Comparison of ENCODE assay signal across 16 mouse cellular contexts in the genomic region with DNA sequence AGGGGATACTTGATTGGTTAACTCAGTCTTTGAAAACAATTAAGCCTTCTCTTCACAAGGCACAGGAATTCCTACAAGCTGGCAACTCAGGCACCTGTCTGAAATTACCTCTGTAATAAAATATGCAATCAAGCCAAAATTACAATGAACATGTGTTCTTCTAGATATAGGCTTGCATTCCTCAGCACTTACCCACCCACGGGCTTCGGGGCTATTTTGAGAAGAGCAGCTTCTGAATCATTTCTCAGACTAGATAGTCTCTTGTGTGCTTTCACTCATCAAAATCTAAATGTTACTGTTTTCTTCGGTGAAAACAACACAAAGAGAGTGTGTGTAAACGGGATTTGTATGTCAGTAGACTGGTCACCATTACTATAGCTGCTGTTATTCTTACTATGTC.
A peak's percentile ranks its signal among the peaks of the same experiment; 100 is the strongest.
DNase-seq lines count a peak whose midpoint lies in the region; ATAC-seq and TF ChIP-seq lines count a peak whose summit lies in the region.
"Had no signal": no experiment of that assay in that cellular context is flagged by ENCODE, and none has a peak within 500 bp of the region (broad histone marks: within the 10 kb centered on the region; RNA-seq: fewer than 3 reads in every experiment).

No protein-coding gene starts in this region.

- 55% methylated on average over 4 of the region's 4 CpGs for WGBS in liver, embryonic 12.5 days (ENCODE audit: insufficient replicate concordance)
- WGBS in midbrain, embryonic 13.5 days: 88% methylated on average over 4 of the region's 4 CpGs

- no peak overlapping the region for H3K4me3 ChIP-seq in cortical plate, adult 2 months (ENCODE audit: insufficient read depth, low read length)
- H3K4me3 ChIP-seq in left cerebral cortex, adult 2 months: no peak overlapping the region
- H3K4me3 ChIP-seq in liver, embryonic 12.5 days: no peak overlapping the region
- H3K4me3 ChIP-seq in midbrain, embryonic 13.5 days (replicated peaks): no peak overlapping the region
- H3K4me3 ChIP-seq: embryonic facial prominence, embryonic 13.5 days; heart, embryonic 12.5 days; kidney, embryonic 15.5 days; limb, embryonic 12.5 days; midbrain, embryonic 15.5 days had no signal

- TF ChIP-seq CTCF in cortical plate, adult 2 months (IDR thresholded peaks at IDR 0.05; ENCODE audit: extremely low read depth, insufficient read depth, low read length): no peak
- TF ChIP-seq CTCF in left cerebral cortex, adult 2 months (IDR thresholded peaks at IDR 0.05): no peak

- peak overlapping the region; percentile 92; the same call in 1 of the 2 replicates for H3K27ac ChIP-seq in cortical plate, adult 2 months (ENCODE audit: insufficient read depth, low read length)
- peak overlapping the region; percentile 61; the same call in 1 of the 2 replicates for H3K27ac ChIP-seq in left cerebral cortex, adult 2 months
- no peak overlapping the region for H3K27ac ChIP-seq in liver, embryonic 12.5 days
- no peak overlapping the region for H3K27ac ChIP-seq in midbrain, embryonic 13.5 days
- H3K27ac ChIP-seq: embryonic facial prominence, embryonic 13.5 days; kidney, embryonic 15.5 days; limb, embryonic 12.5 days; liver, embryonic 14.5 days; midbrain, embryonic 15.5 days had no signal

- TF ChIP-seq POLR2A in cortical plate, adult 2 months (IDR thresholded peaks at IDR 0.05; ENCODE audit: extremely low read depth, insufficient read depth, low read length): no peak

- H3K9me3 ChIP-seq in liver, embryonic 12.5 days (replicated peaks): no peaks in the 10 kb centered on the region
- H3K9me3 ChIP-seq in midbrain, embryonic 13.5 days: no peaks in the 10 kb centered on the region
- H3K9me3 ChIP-seq: embryonic facial prominence, embryonic 13.5 days; heart, embryonic 12.5 days; kidney, embryonic 15.5 days; limb, embryonic 12.5 days; midbrain, embryonic 15.5 days had no signal

- no peaks in the 10 kb centered on the region for H3K36me3 ChIP-seq in liver, embryonic 12.5 days
- no peaks in the 10 kb centered on the region for H3K36me3 ChIP-seq in midbrain, embryonic 13.5 days
- H3K36me3 ChIP-seq: embryonic facial prominence, embryonic 13.5 days; heart, embryonic 12.5 days; kidney, embryonic 15.5 days; limb, embryonic 12.5 days; midbrain, embryonic 15.5 days had no signal

- no peak overlapping the region for H3K9ac ChIP-seq in liver, embryonic 12.5 days
- no peak overlapping the region for H3K9ac ChIP-seq in midbrain, embryonic 13.5 days (replicated peaks)
- H3K9ac ChIP-seq: embryonic facial prominence, embryonic 13.5 days; heart, embryonic 12.5 days; kidney, embryonic 15.5 days; limb, embryonic 12.5 days; liver, embryonic 14.5 days; midbrain, embryonic 15.5 days had no signal

- H3K4me2 ChIP-seq in liver, embryonic 12.5 days: no peak overlapping the region
- H3K4me2 ChIP-seq in midbrain, embryonic 13.5 days (replicated peaks): no peak overlapping the region
- H3K4me2 ChIP-seq: embryonic facial prominence, embryonic 13.5 days; heart, embryonic 12.5 days; kidney, embryonic 15.5 days; limb, embryonic 12.5 days; midbrain, embryonic 15.5 days had no signal

- no peaks in the 10 kb centered on the region for H3K27me3 ChIP-seq in liver, embryonic 12.5 days (replicated peaks)
- H3K27me3 ChIP-seq in midbrain, embryonic 13.5 days: no peaks in the 10 kb centered on the region
- H3K27me3 ChIP-seq: embryonic facial prominence, embryonic 13.5 days; heart, embryonic 12.5 days; kidney, embryonic 15.5 days; limb, embryonic 12.5 days; midbrain, embryonic 15.5 days had no signal

- H3K4me1 ChIP-seq in cortical plate, adult 2 months (ENCODE audit: control insufficient read depth, insufficient read depth, low read length): no peaks in the 10 kb centered on the region; the same call in 1 of the 2 replicates
- H3K4me1 ChIP-seq in liver, embryonic 12.5 days: no peaks in the 10 kb centered on the region
- H3K4me1 ChIP-seq in midbrain, embryonic 13.5 days (replicated peaks): no peaks in the 10 kb centered on the region
- H3K4me1 ChIP-seq: embryonic facial prominence, embryonic 13.5 days; heart, embryonic 12.5 days; kidney, embryonic 15.5 days; limb, embryonic 12.5 days; midbrain, embryonic 15.5 days had no signal

- DNase-seq in Muller cell, postnatal 12 days (ENCODE audit: inconsistent ontology term): peak; percentile 5
- DNase-seq in left cerebral cortex, adult 2 months (ENCODE audit: extremely low spot score in 1 of 2, low spot score in 2 of 2): peak; percentile 67
- DNase-seq in right cerebral cortex, adult 2 months (ENCODE audit: low spot score in 2 of 2): peak; percentile 84 to 90
- no peak for DNase-seq in heart, postnatal 4 days
- DNase-seq: adrenal gland, postnatal 36 days; cerebellum, adult 9-10 months; heart, postnatal 36 days had no signal

- ATAC-seq in liver, embryonic 12.5 days: no peak
- ATAC-seq in midbrain, embryonic 13.5 days: no peak
- ATAC-seq: midbrain, embryonic 15.5 days had no signal

- intact Hi-C loops in left cerebral cortex, adult 2 months (cut with DNase I): loop anchor here (5.0 kb wide), 1 partner anchor 274 kb away; no protein-coding TSS in a partner anchor

Comparison
In these comparisons a context has a peak if more than half of its experiments do, and no peak if none do; other contexts are left out.
1. H3K27ac ChIP-seq: peak in cortical plate, adult 2 months (single experiment) and left cerebral cortex, adult 2 months (single experiment); none in liver, embryonic 12.5 days (single experiment) and midbrain, embryonic 13.5 days (single experiment).